Mouse (Mus musculus): ENCODE data around the gene Dad1. TPM values are rescaled to one million over a fixed set of nuclear protein-coding genes. Genes with fewer than 3 reads are reported as not detected.

Gene Dad1
- polyA plus RNA-seq, 1 experiment from 2014 or later = 374 TPM

DNA sequence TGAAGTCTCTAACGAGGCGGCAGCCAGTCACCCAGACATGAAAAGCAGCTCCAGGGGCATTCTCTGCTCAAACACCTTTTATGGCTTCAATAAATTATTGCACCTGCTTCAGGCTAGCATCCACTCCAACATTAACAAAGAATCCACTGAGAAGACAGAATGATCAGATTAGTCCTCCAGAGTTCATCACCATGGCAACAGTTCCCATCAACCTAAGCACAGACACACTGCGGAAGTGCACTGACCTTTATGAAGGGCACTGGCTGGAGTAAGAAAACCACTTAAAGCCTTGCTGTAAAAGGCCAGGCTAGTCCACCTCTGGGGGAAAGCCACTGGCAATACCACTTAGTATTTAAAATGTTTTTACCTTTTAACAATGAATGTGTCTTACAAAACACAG lies 9.7 kb downstream of the Dad1 start:
- Histone ChIP-seq H3K27ac (replicated peaks) (0 out of 2 replicates have a peak overlapping the region, but pooled peaks have one; percentile 35), H3K4me1 (replicated peaks) (peaks cover 10% of the 10 kb centered on the region), H3K9ac (no peak overlapping the region), H3K4me3 (no peak overlapping the region), H3K36me3 (peaks cover 22% of the 10 kb centered on the region), H3K4me2 (no peak overlapping the region), H3K27me3 (no peaks in the 10 kb centered on the region), H3K9me3 (no peaks in the 10 kb centered on the region)
- 32% methylated on average over 3 of the region's 3 CpGs for WGBS
- peak; percentile 52; the same call in 1 of the 2 replicates for ATAC-seq (ENCODE audit: low FRiP score, low read depth)

GRCm38 (mm10) chr14:54240542-54240941 lies 13.4 kb downstream of the Dad1 start:
- H3K36me3 ChIP-seq = peaks cover 18% of the 10 kb centered on the region
- no peak overlapping the region for H3K4me3 ChIP-seq
- H3K4me1 ChIP-seq (replicated peaks) = peaks cover 7% of the 10 kb centered on the region
- ATAC-seq (ENCODE audit: low FRiP score, low read depth) = no peak
- H3K9me3 ChIP-seq = no peaks in the 10 kb centered on the region
- no peak overlapping the region for H3K27ac ChIP-seq (replicated peaks)
- no peak overlapping the region for H3K9ac ChIP-seq
- 83% methylated on average over 5 of the region's 5 CpGs for WGBS
- no peak overlapping the region for H3K4me2 ChIP-seq
- H3K27me3 ChIP-seq = no peaks in the 10 kb centered on the region

DNA sequence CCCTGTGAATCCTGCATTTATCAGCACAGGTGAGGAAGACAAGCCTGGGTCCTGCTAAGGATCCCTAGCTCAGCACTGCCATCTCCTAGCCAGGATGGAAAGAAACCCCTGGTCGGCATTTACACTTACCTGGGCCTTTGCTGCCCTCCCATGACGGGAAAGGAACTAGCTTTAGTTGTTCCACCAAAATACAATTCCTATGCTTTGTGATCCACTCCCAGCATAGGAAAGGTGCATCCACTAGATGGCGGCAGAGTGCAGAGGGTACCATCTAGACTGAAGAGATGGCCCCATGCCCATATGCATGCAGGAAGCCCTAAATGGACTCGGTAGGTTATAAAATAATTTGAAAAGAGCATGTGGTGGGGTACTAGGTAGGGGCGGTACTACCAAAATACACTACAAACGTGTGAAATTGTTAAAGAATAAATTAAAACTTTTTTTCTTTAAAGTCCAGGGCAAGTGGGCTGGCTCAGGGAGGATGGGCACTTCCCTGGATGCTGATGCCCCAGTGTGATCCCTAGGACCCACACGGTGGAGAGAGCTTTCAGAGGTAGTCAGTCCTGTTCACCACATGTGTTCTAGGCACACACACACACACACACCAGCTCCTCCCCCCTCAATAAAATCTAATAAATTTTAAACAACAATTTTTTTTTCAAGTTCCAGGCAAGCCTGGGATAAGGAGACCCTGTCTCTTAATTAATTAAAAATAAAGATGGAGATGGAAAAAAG lies 14.7 kb downstream of the Dad1 start:
- H3K4me2 ChIP-seq = no peak overlapping the region
- 12% methylated on average over 7 of the region's 7 CpGs for WGBS

DNA sequence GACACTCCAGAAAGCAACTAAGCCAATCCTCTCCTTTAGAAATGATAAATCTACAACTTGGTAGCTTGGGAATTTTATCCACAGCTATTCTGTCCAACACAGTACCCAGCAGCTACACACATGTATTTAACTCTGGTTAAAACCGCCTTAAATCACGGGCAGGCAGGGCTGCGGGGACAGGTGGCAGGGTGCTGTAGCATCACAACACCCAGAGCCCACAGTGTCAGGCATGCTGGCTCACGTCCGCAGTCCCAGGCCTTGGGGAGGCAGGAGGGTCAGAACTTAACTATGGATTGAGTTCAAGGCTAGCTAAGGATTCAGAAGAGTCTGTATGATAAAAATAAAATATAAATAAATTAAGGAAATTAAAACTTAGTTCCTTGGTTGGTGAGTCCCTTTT lies 17.0 kb downstream of the Dad1 start:
- Histone ChIP-seq H3K36me3 (peaks cover 13% of the 10 kb centered on the region), H3K27ac (replicated peaks) (no peak overlapping the region), H3K4me3 (no peak overlapping the region), H3K9me3 (no peaks in the 10 kb centered on the region), H3K9ac (no peak overlapping the region), H3K27me3 (no peaks in the 10 kb centered on the region), H3K4me1 (replicated peaks) (peaks cover 12% of the 10 kb centered on the region), H3K4me2 (no peak overlapping the region)
- no peak for ATAC-seq (ENCODE audit: low FRiP score, low read depth)
- 88% methylated on average over 5 of the region's 5 CpGs for WGBS

More for the DNA sequence above, 14.7 kb downstream of the Dad1 start:
- Histone ChIP-seq H3K27me3 (no peaks in the 10 kb centered on the region), H3K27ac (replicated peaks) (no peak overlapping the region), H3K36me3 (peaks cover 21% of the 10 kb centered on the region), H3K9ac (no peak overlapping the region), H3K9me3 (no peaks in the 10 kb centered on the region), H3K4me3 (no peak overlapping the region), H3K4me1 (replicated peaks) (peaks cover 5% of the 10 kb centered on the region)
- ATAC-seq (ENCODE audit: low FRiP score, low read depth) = peak; percentile 69

- Histone ChIP-seq H3K4me2 (no peak overlapping the region), H3K9ac (no peak overlapping the region), H3K4me1 (replicated peaks) (peaks cover 13% of the 10 kb centered on the region), H3K9me3 (no peaks in the 10 kb centered on the region), H3K27me3 (no peaks in the 10 kb centered on the region), H3K36me3 (peaks cover 4% of the 10 kb centered on the region), H3K4me3 (no peak overlapping the region), H3K27ac (replicated peaks) (no peak overlapping the region)
- no peak for ATAC-seq (ENCODE audit: low FRiP score, low read depth)
- WGBS = 80% methylated on average over 5 of the region's 5 CpGs
Measured at GRCm38 (mm10) chr14:54235825-54236540, 17.9 kb downstream of the Dad1 start.

DNA sequence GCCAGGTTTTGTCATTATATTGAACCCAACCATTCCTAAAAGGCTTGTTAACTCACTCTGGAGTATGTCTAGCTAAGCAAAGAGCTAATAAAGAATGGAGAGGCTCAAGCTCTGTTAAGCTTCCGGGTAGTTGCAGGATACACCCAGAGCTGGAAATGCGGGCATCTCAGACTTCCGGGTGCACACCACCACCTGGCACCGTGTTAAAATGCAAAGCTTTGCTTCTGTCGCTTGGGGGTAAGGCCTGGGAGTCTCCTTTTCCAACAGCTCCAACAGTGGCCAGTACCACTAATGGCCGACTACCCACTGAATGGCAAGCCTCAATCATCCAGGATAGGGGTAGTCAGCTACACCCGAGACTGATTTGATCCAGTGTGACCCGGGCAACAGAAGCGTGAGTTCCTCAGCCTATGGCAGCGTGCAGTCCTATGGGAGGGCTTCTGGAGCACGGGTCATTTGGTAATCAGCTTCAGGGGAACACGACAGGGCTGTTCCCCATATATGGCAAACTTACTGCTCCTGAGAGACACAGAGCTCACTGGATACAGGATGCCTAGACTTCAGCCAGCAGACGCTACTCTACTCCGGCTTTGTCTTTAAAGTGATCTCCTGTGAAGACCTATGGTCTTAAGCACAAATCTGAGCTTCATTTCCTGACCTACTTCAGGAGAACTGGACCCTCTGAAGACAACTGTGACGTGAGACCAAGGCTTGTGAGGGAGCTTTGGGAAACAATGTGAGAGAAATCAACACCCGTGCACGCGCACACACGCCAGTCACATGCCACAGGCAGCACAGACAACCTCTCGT lies 19.5 kb downstream of the Dad1 start:
- Histone ChIP-seq H3K9ac (no peak overlapping the region), H3K27me3 (no peaks in the 10 kb centered on the region), H3K4me2 (no peak overlapping the region), H3K9me3 (no peaks in the 10 kb centered on the region), H3K27ac (replicated peaks) (no peak overlapping the region), H3K36me3 (0 out of 2 replicates have a peak, but pooled peaks cover 3% of the 10 kb centered on the region), H3K4me1 (replicated peaks) (peaks cover 14% of the 10 kb centered on the region), H3K4me3 (no peak overlapping the region)
- 67% methylated on average over 20 of the region's 20 CpGs for WGBS
- ATAC-seq (ENCODE audit: low FRiP score, low read depth) = no peak

DNA sequence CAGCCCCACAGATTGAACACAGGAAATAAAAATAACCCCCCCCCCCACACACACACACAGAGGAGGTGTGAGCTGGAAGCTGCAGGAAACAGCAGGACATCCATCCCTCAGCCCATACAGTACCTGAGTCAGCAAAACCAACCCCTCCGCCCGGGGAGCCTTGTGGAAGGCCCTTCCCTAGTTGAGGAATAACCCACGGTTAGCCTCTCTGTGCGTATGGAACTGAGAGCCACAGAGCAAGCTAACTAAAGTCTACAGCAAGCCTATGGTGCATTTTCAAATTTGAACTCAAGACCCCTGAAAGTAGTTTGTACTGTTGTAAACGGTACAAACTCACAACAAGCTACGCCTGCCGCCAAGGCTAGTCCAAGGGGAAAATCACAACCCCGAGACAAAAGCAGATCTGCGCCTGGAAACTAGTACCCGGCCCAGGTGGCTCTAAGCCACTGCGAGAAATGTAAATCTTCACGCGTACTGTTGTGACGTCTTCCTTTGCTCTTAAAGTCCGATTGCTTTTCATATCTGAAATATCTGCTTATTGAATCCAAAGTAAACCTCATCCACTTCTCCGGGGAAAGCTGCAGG lies 20.3 kb downstream of the Dad1 start:
- H3K4me2 ChIP-seq = no peak overlapping the region
- no peak overlapping the region for H3K4me3 ChIP-seq
- no peak for ATAC-seq (ENCODE audit: low FRiP score, low read depth)
- peak overlapping the region; percentile 67; the same call in 1 of the 2 replicates for H3K27ac ChIP-seq (replicated peaks)
- 0 out of 2 replicates have a peak, but pooled peaks cover 3% of the 10 kb centered on the region for H3K36me3 ChIP-seq
- H3K9ac ChIP-seq = no peak overlapping the region
- H3K4me1 ChIP-seq (replicated peaks) = peaks cover 22% of the 10 kb centered on the region
- H3K9me3 ChIP-seq = no peaks in the 10 kb centered on the region
- WGBS = 74% methylated on average over 16 of the region's 16 CpGs
- H3K27me3 ChIP-seq = no peaks in the 10 kb centered on the region

DNA sequence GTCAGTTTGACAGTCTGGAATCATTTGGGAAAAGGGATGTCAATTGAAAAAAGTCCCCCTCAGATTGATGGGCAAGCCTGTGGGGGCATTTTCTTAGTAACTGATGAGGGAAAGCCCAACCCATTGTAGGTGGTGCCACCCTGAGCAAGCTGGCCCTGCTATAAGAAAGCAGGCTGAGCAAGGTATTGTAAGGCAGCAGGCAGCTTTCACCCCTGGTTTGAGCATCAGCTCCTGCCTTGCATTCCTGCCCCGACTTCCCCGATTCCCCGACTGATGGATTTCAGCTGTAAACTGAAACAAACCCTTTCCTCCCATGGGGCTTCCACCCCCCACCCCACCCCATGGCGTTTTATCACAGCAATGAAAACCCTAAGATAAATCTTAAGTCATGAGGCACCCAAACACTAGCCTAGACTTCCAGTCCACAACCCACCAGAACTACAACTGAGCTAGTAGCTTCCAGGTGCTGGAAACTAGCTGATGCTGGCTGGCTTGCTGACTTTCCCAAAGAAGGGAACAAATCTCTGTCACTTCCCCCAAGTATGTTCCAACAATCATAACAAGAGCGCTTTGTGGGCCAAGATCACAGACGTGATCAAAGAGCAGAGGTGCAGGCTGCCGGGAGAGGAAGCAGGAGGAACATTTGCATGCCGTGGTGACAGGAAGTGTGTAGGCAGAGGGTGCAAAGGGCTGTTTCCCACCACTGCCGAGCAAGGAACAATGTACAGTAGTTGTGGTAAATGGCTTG lies 20.9 kb downstream of the Dad1 start:
- Histone ChIP-seq H3K36me3 (0 out of 2 replicates have a peak, but pooled peaks cover 3% of the 10 kb centered on the region), H3K4me2 (no peak overlapping the region), H3K27ac (replicated peaks) (peak overlapping the region; percentile 67), H3K9me3 (no peaks in the 10 kb centered on the region), H3K4me3 (no peak overlapping the region), H3K4me1 (replicated peaks) (peaks cover 28% of the 10 kb centered on the region), H3K9ac (no peak overlapping the region), H3K27me3 (no peaks in the 10 kb centered on the region)
- ATAC-seq (ENCODE audit: low FRiP score, low read depth) = no peak; the same call in 1 of the 2 replicates
- 35% methylated on average over 9 of the region's 9 CpGs for WGBS

DNA sequence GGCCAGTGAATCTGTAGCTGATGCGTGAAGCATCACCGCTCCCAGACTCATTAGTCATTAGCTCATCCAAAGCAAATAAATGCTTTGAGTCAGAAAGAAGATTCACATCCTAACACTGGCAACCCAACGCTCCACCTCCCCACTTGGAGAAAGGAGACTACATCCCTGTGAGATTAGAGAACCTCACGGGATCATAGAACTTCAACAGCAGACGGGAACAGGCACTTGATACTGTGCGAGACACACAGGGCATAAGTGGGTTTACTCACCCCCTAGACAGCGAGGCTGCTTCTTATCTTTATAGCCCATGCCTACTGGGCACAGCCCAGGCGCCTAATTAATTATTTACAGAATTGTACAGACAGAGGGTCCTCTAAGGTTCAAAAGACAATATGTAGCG lies 21.8 kb downstream of the Dad1 start:
- H3K4me1 ChIP-seq (replicated peaks) = peaks cover 29% of the 10 kb centered on the region
- ATAC-seq (ENCODE audit: low FRiP score, low read depth) = no peak
- H3K4me3 ChIP-seq = no peak overlapping the region
- H3K9ac ChIP-seq = no peak overlapping the region
- H3K9me3 ChIP-seq = no peaks in the 10 kb centered on the region
- H3K4me2 ChIP-seq = no peak overlapping the region
- 42% methylated on average over 9 of the region's 9 CpGs for WGBS
- H3K27ac ChIP-seq (replicated peaks) = no peak overlapping the region
- H3K36me3 ChIP-seq = 0 out of 2 replicates have a peak, but pooled peaks cover 3% of the 10 kb centered on the region
- no peaks in the 10 kb centered on the region for H3K27me3 ChIP-seq

DNA sequence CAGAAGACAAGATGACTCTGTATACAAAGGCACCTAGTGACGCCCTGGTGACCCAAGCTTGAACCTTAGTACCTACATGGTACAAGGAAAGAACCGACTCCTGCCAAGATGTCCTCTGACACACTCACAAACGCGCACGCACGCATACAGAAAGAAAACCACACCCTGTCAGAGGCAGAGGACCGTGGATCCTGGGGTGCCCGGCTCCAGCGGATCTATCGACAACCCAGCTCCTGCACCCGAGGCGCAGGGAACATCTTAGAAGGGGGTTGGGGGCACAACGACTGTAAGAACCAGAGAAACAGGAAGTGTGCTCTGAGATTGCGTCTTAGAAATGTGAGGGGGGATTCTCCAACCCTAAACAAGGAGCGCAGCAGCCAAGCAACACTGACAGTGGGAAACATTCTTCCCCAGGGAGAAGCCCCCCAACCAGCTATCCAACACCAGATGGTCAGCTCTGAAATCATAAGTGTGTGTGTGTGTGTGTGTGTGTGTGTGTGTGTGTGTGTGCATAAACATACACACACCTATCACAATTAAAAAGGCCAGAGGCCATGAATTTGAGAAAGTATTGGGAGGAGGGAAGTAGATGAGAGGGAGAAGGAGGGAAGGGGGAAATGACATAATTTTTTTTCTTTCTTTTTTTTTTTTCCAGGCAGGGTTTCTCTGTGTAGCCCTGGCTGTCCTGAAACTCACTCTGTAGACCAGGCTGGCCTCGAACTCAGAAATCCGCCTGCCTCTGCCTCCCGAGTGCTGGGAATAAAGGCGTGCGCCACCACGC lies 22.5 kb downstream of the Dad1 start:
- H3K27me3 ChIP-seq = no peaks in the 10 kb centered on the region
- 0 out of 2 replicates have a peak, but pooled peaks cover 3% of the 10 kb centered on the region for H3K36me3 ChIP-seq
- peaks cover 29% of the 10 kb centered on the region for H3K4me1 ChIP-seq (replicated peaks)
- no peak overlapping the region for H3K4me3 ChIP-seq
- H3K9me3 ChIP-seq = no peaks in the 10 kb centered on the region
- ATAC-seq (ENCODE audit: low FRiP score, low read depth) = no peak
- no peak overlapping the region for H3K9ac ChIP-seq
- no peak overlapping the region for H3K27ac ChIP-seq (replicated peaks)
- H3K4me2 ChIP-seq = no peak overlapping the region
- 84% methylated on average over 21 of the region's 21 CpGs for WGBS

All from hindbrain, embryonic 15.5 days (tissue).